Mouse (Mus musculus): ENCODE results near the gene Ubr4. TPM values are rescaled to one million over a fixed set of nuclear protein-coding genes. Genes with fewer than 3 reads are reported as not detected.

The Ubr4 gene
- polyA plus RNA-seq, 1 experiment from 2014 or later, result 84.5 TPM

- ATAC-seq (ENCODE audit: insufficient read depth) (no peak), DNase-seq (no peak)
- H3K27me3 ChIP-seq (ENCODE audit: insufficient read depth, low read length), result no peaks in the 10 kb centered on the region
- H3K4me1 ChIP-seq (ENCODE audit: insufficient read depth), result no peaks in the 10 kb centered on the region
- H3K4me2 ChIP-seq, result no peak overlapping the region
- no peak for TF ChIP-seq CTCF (IDR thresholded peaks at IDR 0.05; ENCODE audit: low read depth)
- 93% methylated on average over 3 of the region's 3 CpGs for WGBS
- no peaks in the 10 kb centered on the region for H3K9me3 ChIP-seq (ENCODE audit: low read depth, low read length)
- H3K9ac ChIP-seq, result no peak overlapping the region
- peaks cover 75% of the 10 kb centered on the region for H3K36me3 ChIP-seq (ENCODE audit: insufficient read depth)
- no peak overlapping the region for H3K27ac ChIP-seq (ENCODE audit: low read depth)
- H3K4me3 ChIP-seq (ENCODE audit: low read depth, low read length), result no peak overlapping the region
These were observed 4.8 kb downstream of the Ubr4 start for GRCm38 (mm10) chr4:139357211-139357610.

- Histone ChIP-seq H3K4me1 (ENCODE audit: insufficient read depth) (no peaks in the 10 kb centered on the region), H3K4me3 (ENCODE audit: low read depth, low read length) (no peak overlapping the region), H3K9ac (no peak overlapping the region), H3K27ac (ENCODE audit: low read depth) (no peak overlapping the region), H3K36me3 (ENCODE audit: insufficient read depth) (peaks cover 97% of the 10 kb centered on the region), H3K4me2 (no peak overlapping the region), H3K27me3 (ENCODE audit: insufficient read depth, low read length) (no peaks in the 10 kb centered on the region), H3K9me3 (ENCODE audit: low read depth, low read length) (no peaks in the 10 kb centered on the region)
- TF ChIP-seq CTCF (IDR thresholded peaks at IDR 0.05; ENCODE audit: low read depth), result no peak
- 91% methylated on average over 11 of the region's 11 CpGs for WGBS
- no peak for DNase-seq
- ATAC-seq (ENCODE audit: insufficient read depth), result no peak
These were observed 8.5 kb downstream of the Ubr4 start for GRCm38 (mm10) chr4:139360761-139361548.

DNA sequence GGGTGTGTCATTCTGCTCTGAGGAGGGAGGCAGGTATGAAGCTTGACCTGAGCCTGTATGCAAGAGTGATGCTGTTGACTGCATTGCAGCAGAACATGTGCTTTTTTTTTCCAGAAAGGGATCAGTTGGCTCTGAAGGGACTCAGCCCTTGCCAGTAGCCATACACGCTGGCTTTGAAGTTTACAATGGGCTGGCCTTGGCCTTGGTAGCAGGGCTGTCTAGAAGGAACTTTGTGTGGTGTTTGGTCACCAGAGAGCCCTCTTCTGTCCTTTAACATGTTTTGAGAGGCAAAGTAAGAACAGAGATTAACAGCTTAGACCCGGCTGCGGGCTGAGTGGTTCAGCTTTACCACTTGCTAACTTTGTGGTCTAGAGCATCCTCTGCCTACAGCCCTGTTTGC, 14.9 kb downstream of the Ubr4 start:
- no peak overlapping the region for H3K27ac ChIP-seq (ENCODE audit: low read depth)
- ATAC-seq (ENCODE audit: insufficient read depth) (no peak), DNase-seq (no peak)
- H3K27me3 ChIP-seq (ENCODE audit: insufficient read depth, low read length), result no peaks in the 10 kb centered on the region
- H3K4me2 ChIP-seq, result no peak overlapping the region
- TF ChIP-seq CTCF (IDR thresholded peaks at IDR 0.05; ENCODE audit: low read depth), result no peak
- H3K36me3 ChIP-seq (ENCODE audit: insufficient read depth), result peaks cover 96% of the 10 kb centered on the region
- H3K4me1 ChIP-seq (ENCODE audit: insufficient read depth), result no peaks in the 10 kb centered on the region
- H3K9ac ChIP-seq, result no peak overlapping the region
- no peak overlapping the region for H3K4me3 ChIP-seq (ENCODE audit: low read depth, low read length)
- 93% methylated on average over 3 of the region's 3 CpGs for WGBS
- no peaks in the 10 kb centered on the region for H3K9me3 ChIP-seq (ENCODE audit: low read depth, low read length)

- H3K36me3 ChIP-seq (ENCODE audit: insufficient read depth), result peaks cover 96% of the 10 kb centered on the region
- DNase-seq, result no peak
- H3K4me3 ChIP-seq (ENCODE audit: low read depth, low read length), result no peak overlapping the region
- H3K4me1 ChIP-seq (ENCODE audit: insufficient read depth), result no peaks in the 10 kb centered on the region
- H3K27ac ChIP-seq (ENCODE audit: low read depth), result no peak overlapping the region
- H3K27me3 ChIP-seq (ENCODE audit: insufficient read depth, low read length), result no peaks in the 10 kb centered on the region
- no peak overlapping the region for H3K9ac ChIP-seq
- 93% methylated on average over 5 of the region's 5 CpGs for WGBS
- no peak for TF ChIP-seq CTCF (IDR thresholded peaks at IDR 0.05; ENCODE audit: low read depth)
- no peak for ATAC-seq (ENCODE audit: insufficient read depth)
- no peaks in the 10 kb centered on the region for H3K9me3 ChIP-seq (ENCODE audit: low read depth, low read length)
- no peak overlapping the region for H3K4me2 ChIP-seq
These were observed 15.6 kb downstream of the Ubr4 start for GRCm38 (mm10) chr4:139368038-139368437.

GRCm38 (mm10) chr4:139373130-139373529, 20.7 kb downstream of the Ubr4 start:
- 92% methylated on average over 4 of the region's 4 CpGs for WGBS
- DNase-seq (no peak), ATAC-seq (ENCODE audit: insufficient read depth) (no peak)
- Histone ChIP-seq H3K36me3 (ENCODE audit: insufficient read depth) (peaks cover 92% of the 10 kb centered on the region), H3K4me2 (no peak overlapping the region), H3K9ac (no peak overlapping the region), H3K4me3 (ENCODE audit: low read depth, low read length) (no peak overlapping the region), H3K27me3 (ENCODE audit: insufficient read depth, low read length) (no peaks in the 10 kb centered on the region), H3K27ac (ENCODE audit: low read depth) (no peak overlapping the region), H3K9me3 (ENCODE audit: low read depth, low read length) (no peaks in the 10 kb centered on the region), H3K4me1 (ENCODE audit: insufficient read depth) (no peaks in the 10 kb centered on the region)
- TF ChIP-seq CTCF (IDR thresholded peaks at IDR 0.05; ENCODE audit: low read depth), result no peak

DNA sequence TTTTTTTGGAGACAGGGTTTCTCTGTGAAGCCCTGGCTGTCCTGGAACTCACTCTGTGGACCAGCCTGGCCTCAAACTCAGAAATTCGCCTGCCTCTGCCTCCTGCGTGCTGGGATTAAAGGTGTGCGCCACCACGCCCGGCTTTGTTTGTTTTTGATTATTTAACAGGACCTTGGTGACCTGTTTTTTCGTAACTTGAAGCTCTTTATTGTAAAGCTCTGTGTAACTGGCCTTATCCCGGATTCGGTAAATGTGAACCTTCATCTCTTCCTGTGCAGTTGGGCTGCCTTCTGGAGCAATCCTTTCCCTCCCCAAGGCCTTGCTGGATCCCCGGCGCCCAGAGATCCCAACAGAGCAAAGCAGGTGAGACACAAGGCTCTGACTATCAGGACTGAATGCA, 21.1 kb downstream of the Ubr4 start:
- H3K4me1 ChIP-seq (ENCODE audit: insufficient read depth), result no peaks in the 10 kb centered on the region
- no peaks in the 10 kb centered on the region for H3K27me3 ChIP-seq (ENCODE audit: insufficient read depth, low read length)
- H3K9ac ChIP-seq, result no peak overlapping the region
- DNase-seq (no peak), ATAC-seq (ENCODE audit: insufficient read depth) (no peak)
- H3K4me3 ChIP-seq (ENCODE audit: low read depth, low read length), result no peak overlapping the region
- no peaks in the 10 kb centered on the region for H3K9me3 ChIP-seq (ENCODE audit: low read depth, low read length)
- WGBS, result 81% methylated on average over 10 of the region's 10 CpGs
- no peak for TF ChIP-seq CTCF (IDR thresholded peaks at IDR 0.05; ENCODE audit: low read depth)
- H3K4me2 ChIP-seq, result no peak overlapping the region
- peaks cover 91% of the 10 kb centered on the region for H3K36me3 ChIP-seq (ENCODE audit: insufficient read depth)
- H3K27ac ChIP-seq (ENCODE audit: low read depth), result no peak overlapping the region

DNA sequence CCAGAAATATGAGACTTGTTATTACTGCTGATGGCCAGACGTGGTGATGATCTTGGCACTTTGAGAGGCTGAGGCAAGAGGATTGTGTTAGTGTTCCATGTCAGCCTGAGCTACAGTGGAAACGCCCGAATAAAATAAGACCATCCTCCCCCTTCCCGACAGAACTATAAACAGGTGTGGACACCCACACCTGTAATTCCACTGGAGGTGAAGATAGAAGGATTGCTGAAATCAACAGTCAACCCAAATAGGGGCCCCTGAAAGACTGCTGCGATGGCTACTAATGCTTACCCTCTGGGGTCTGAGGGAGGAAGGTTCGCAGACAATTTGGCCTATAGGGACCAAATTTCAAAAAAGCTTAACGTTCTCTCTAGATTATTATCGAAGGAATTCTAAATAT, 27.3 kb downstream of the Ubr4 start:
- WGBS, result 17% methylated on average over 8 of the region's 8 CpGs
- peak overlapping the region; percentile 81 for H3K9ac ChIP-seq
- DNase-seq, result peak; percentile 2
- H3K27me3 ChIP-seq (ENCODE audit: insufficient read depth, low read length), result no peaks in the 10 kb centered on the region
- TF ChIP-seq CTCF (IDR thresholded peaks at IDR 0.05; ENCODE audit: low read depth), result no peak
- peak overlapping the region; percentile 83 for H3K27ac ChIP-seq (ENCODE audit: low read depth)
- no peak for ATAC-seq (ENCODE audit: insufficient read depth)
- peaks cover 5% of the 10 kb centered on the region; the same call in 1 of the 2 replicates for H3K4me1 ChIP-seq (ENCODE audit: insufficient read depth)
- H3K36me3 ChIP-seq (ENCODE audit: insufficient read depth), result peaks cover 34% of the 10 kb centered on the region
- peak overlapping the region; percentile 65 for H3K4me2 ChIP-seq
- H3K4me3 ChIP-seq (ENCODE audit: low read depth, low read length), result peak overlapping the region; percentile 85
- H3K9me3 ChIP-seq (ENCODE audit: low read depth, low read length), result no peaks in the 10 kb centered on the region

All from lung, embryonic 14.5 days (tissue).